Mouse (Mus musculus): ENCODE measurements around the gene Arhgef10l.
"Not testable (repeated sequence)": the region's sequence is repeated elsewhere in the genome, so short reads cannot be mapped to it uniquely, and the experiment has no call there.

Gene Arhgef10l

GRCm38 (mm10) chr4:140567911-140568480, 97.8 kb downstream of the Arhgef10l start:
- no peak for DNase-seq

DNA sequence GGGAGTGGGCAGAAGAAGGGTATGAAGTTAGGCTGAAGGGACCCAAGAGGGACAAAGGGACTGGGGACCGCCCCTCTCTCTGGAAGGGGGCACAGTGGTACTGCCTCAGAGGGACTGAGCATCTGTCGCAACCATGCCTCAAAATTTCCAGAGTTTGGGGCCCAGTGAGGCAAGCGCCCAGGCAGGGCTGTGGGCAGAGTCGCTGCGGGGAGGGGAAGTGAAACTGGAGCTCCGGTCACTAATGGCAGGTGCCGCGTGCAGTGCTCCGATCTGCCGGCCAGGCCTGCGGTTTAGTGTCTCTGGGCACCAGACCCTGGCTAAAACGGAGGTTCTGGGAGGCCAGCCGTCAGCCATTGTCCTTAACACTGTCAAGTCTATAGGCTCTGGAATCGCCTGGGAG, 99.0 kb downstream of the Arhgef10l start:
- DNase-seq, result no peak

DNA sequence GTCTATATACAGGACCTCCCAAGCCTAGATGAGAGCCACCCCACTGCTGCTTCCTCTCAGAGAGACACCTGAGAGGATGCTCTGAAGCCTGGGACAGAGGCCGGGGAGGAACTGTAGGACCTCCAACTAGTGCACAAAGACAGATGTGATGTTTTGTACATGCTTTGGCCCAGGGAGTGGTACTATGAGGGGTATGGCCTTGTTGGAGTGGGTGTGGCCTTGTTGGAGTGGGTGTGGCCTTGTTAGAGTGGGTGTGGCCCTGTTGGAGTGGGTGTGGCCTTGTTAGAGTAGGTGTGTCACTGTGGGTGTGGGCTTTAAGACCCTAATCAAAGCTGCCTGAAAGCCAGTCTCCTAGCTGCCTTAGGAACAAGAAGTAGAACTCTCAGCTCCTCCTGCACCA, 101.4 kb downstream of the Arhgef10l start:
- DNase-seq, result not testable (repeated sequence)

- DNase-seq, result no peak
These were observed 103.2 kb downstream of the Arhgef10l start for GRCm38 (mm10) chr4:140562461-140563178.

DNA sequence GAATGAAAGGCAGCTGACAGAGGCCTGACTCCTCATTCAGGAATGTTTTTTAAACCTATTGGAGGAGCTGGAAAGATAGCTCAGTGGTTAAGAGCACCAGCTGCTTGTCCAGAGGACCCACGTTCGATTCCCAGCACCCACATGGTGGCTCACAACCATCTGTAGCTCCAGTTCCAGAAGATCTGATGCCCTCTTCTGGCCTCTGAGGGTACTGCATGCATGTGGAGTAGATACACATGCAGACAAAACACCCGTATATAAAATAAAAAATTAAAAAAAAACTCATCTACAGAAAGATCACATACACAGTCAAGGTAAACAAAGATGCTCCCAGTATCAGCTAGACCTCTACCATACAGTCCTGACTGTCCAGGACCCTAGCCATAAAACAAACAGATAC, 104.1 kb downstream of the Arhgef10l start:
- DNase-seq, result no peak

DNA sequence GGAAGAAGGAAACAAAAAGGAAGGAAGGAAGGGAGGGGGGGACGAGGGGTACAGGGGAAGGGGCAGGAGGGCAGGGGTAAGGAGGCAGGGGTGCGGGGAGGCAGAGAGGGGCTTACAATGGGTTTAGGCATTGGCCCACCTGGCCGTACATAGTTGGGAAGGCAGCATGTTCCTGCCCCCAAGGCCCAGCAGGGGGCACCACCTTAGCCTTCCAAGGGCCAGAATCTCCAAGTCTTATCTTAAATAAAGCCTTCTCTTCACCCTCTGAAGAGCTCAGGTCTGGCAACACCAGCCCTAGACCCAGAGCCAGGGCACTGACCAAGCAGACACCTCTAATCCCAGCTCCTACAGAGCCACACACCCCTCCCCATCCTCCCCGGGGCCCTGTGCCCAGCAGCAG, 106.0 kb downstream of the Arhgef10l start:
- DNase-seq, result no peak

GRCm38 (mm10) chr4:140558193-140558592, 107.6 kb downstream of the Arhgef10l start:
- no peak for DNase-seq

GRCm38 (mm10) chr4:140556561-140556960, 109.3 kb downstream of the Arhgef10l start:
- no peak for DNase-seq

- DNase-seq, result peak; percentile 65
These were observed 110.5 kb downstream of the Arhgef10l start for GRCm38 (mm10) chr4:140555273-140555672.

DNA sequence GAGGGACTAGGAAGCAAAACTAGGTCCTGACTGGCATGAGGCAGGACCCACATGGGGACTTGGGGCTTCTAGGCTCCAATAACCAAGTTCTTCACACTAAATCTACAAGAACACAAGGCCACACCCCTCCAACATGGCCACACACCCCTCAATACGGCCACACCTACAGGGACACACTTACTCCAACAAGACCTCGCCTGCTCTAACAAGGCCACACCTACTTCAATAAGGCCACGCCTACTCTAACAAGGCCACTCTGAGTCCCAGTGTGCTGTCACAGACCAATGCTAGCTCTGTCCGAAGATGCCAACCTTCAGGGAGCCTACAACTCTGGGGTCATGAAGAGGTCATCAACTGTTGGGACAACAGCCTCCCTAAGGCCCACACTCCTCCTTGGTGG, 111.3 kb downstream of the Arhgef10l start:
- no peak for DNase-seq

DNA sequence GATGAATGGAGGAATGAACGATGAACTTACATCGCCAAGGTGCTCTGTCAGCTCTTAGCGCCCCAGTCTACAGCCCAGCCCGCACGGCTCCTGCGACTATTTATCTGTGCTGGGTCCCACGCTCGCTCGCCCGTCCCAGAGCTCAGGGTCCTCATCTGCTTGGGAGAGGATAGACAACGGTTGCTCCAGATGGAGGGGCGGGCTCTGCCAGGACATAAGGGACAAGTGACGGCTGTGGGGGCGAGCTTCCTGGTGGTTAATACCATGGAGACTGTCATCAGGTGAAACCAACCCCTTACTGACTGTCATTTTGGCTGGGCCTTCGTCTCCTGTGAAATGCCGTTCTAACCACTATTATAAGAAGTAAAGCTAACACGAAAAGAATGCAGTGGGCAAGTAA, 114.0 kb downstream of the Arhgef10l start:
- no peak for DNase-seq

GRCm38 (mm10) chr4:140550670-140551069, 115.1 kb downstream of the Arhgef10l start:
- DNase-seq, result no peak

DNA sequence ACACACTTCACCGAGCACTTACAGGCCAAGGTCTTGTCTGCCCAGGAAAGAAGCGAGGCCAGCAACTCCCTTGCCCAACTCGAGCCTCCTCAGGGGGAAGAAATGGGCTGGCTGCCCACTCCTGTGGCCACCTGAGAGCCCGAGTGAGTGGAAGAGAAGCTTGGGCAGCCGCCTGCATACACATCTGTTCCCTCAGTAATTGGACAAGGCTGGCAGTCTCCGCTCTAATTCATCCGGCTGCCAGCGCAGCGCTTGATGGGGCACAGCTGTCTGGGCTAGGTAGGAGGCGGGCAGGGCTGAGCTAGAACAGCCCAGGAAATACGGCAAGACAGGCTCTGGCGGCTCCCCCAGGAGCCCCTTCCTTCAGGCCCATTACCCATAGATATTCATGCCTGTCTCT, 115.8 kb downstream of the Arhgef10l start:
- DNase-seq, result peak; percentile 54

DNA sequence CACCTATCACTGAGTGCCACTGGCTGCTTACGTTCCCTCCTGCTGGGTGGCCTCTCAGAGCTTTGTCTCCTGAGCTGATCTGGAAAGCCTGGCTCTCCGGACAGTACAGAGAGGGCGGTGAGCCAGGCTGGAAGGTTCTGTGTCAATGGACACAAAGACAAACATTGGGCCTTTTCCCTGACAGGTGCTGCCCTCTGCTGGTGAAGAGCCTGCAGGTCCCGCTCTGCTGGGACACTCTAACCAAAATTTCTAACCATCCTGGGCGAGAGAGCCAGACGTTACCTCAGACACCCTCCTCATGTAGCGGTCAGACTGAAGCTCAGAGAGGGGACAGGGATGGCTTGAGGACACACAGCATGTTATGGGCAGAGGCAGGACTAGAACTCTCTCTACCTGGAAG, 118.3 kb downstream of the Arhgef10l start:
- peak; percentile 82 for DNase-seq

DNA sequence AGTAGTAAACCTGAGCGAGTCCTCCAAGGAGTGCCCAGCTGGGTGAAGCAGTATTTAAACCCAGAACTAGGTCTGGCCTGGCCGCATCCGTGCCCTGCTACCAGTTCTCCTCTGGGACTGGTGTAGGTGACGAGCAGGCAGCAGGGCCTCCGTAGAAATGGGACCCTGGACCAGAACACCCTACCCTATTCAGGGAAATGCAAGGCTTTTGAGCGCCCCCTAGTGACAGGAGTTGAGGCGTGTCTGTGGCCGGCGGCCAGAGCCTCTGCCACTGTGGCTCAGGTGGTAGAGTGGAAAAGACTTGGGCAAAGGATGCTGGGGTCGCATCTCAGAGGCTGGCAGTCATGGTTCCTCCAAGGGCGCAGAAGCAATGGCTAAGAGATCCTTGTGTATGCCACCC, 126.7 kb downstream of the Arhgef10l start:
- DNase-seq, result peak; percentile 69

DNA sequence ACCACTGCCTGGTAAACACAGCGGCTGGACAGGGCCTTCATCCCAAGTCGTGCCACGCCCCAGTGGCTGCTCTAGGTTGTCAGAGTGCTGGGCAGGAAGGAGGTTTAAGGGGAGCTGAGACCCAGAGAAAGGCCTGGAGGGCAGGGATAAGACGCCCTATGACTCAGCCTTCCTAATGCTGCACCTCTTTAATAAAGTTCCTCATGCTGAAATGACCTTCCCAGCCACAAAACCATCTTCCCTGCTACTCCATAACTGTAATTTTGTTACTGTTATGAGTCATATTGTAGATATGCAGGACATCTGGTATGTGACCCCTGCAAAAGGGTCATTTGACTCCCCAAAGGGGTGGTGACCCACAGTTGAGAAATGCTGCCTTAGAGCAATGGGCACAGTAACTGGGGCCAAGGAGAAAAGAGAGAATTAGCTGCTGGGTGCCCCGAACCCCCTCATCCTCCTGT, 128.2 kb downstream of the Arhgef10l start:
- no peak for DNase-seq

- no peak for DNase-seq
These were observed 130.5 kb downstream of the Arhgef10l start for GRCm38 (mm10) chr4:140535323-140535722.

DNA sequence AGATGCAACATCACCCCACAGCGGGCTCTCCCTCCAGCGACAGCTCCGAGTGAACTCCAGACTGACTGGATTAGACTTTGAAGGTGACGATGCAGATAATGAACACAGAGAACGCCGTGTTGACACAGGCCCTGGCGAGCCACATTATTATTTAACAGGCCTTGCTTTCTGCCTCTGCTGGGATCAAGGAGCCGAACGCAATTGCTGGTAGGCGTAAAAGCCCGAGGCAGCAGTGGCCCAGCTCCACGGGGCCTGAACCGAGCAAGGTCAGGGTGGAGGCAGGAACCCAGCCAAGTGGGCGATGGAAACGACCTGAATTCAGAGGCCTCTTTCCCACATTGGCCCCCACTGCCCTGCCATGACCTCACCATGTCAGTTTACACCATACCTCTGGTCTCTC, 133.5 kb downstream of the Arhgef10l start:
- DNase-seq, result no peak

DNA sequence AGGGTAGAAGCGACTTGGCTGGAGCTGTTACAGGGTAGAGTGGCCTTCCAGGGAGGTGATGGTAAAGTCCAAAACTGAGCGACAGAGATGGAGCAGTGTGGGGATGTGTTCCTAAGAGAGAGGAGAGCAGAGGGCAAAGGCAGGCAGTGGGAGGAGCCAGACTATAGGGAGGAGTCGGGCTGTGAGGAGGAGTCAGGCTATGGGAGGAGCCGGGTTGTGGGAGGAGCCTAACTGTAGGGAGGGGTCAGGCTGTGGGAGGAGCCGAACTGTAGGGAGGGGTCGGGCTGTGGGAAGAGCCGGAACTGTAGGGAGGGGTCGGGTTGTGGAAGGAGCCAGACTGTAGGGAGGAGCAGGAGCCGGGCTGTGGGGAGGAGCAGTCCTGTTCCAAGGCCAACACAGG, 134.8 kb downstream of the Arhgef10l start:
- DNase-seq, result no peak

- DNase-seq, result no peak
These were observed 136.1 kb downstream of the Arhgef10l start for GRCm38 (mm10) chr4:140529735-140530134.

DNA sequence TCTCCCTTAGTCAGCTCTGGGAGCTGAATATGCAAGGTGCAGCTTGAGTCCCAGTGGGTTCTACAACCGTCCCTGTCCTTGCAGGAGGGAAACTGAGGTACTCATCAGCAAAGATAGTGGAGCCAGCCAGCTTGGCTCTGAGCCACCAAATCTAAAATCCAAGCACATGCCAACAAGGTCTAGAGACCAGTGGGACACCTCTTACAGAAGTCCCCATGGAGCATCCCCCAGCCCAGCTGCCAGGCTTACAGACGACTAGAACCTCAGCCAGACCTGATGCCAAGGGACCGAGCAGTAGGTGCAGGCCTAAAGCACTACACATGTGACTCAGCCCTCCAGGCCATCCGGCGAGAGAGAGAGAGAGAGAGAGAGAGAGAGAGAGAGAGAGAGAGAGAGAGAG, 137.4 kb downstream of the Arhgef10l start:
- DNase-seq, result no peak

- no peak for DNase-seq
These were observed 140.1 kb downstream of the Arhgef10l start for GRCm38 (mm10) chr4:140525674-140526177.

DNA sequence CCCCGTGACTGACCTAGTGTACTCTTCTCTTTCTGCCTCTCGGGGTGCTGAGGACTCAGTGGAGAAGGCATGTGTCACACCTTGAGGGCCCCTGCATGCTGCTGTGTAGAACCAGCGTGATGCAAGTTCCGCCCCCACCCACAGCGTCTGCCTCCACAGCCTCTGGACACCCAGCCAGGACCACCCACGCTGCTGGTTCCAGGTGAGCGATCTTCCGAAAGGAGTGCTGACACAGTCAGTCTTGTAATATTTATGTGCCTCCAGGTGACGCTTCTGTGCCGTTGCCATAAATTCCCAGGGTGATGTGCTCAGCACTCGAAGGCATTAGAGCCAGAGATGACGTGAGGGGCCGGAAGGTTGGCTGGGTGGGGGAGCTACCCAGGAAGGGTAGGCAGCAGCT, 140.9 kb downstream of the Arhgef10l start:
- DNase-seq, result no peak

DNA sequence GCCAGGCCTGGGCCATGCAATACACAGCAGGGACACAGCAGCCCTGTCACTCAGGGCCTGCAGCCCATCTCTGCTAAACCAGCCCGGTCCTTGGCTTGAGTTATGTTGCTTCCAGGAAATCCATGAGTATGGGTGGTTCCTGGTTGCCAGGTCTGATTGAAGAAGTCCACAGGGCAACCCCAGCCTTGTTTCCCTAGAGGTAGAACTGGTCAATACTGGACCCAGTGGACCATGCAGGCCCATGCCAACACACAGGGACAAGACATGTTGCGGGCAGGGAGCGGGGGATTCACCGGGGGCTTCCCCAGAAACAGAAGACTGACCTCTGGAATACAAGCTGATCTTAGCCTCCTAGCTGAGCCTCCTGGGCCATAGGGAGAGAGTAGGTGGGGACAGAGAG, 142.9 kb downstream of the Arhgef10l start:
- no peak for DNase-seq

- DNase-seq, result no peak
These were observed 145.1 kb downstream of the Arhgef10l start for GRCm38 (mm10) chr4:140520719-140521118.

Measured in right cerebral cortex, postnatal 14 days (tissue).